Mouse (Mus musculus): ENCODE data around the gene Sowahc.

- TF ChIP-seq POLR2A (IDR thresholded peaks at IDR 0.05; ENCODE audit: control insufficient read depth in 1 of 2, insufficient read depth in 1 of 2, low read depth in 1 of 2, low read length in 2 of 2, poor library complexity in 1 of 2) (no peak), MAZ (IDR thresholded peaks at IDR 0.05; ENCODE audit: low read depth, low read length) (no peak), CTCF (IDR thresholded peaks at IDR 0.05 in 2 of 3, conservative IDR thresholded peaks at IDR 0.05 in 1 of 3; ENCODE audit: control insufficient read depth in 1 of 3, insufficient read depth in 1 of 3, low read depth in 2 of 3, low read length in 3 of 3, poor library complexity in 1 of 3, severe bottlenecking in 1 of 3) (no peak), POLR2AphosphoS5 (IDR thresholded peaks at IDR 0.05; ENCODE audit: borderline replicate concordance, low read depth, low read length) (no peak), ZKSCAN1 (IDR thresholded peaks at IDR 0.05; ENCODE audit: low read depth, low read length) (no peak), ELF1 (IDR thresholded peaks at IDR 0.05; ENCODE audit: low read depth, low read length) (no peak), TAL1 (IDR thresholded peaks at IDR 0.05; ENCODE audit: low read length) (no peak), EP300 (IDR thresholded peaks at IDR 0.05; ENCODE audit: low read depth in 1 of 2, low read length in 2 of 2) (no peak), E2F4 (IDR thresholded peaks at IDR 0.05; ENCODE audit: borderline replicate concordance, low read depth, low read length) (no peak), NRF1 (IDR thresholded peaks at IDR 0.05; ENCODE audit: insufficient read depth, low read depth, low read length, poor library complexity, severe bottlenecking) (no peak), RAD21 (IDR thresholded peaks at IDR 0.05; ENCODE audit: low read depth, low read length) (no peak), GATA1 (IDR thresholded peaks at IDR 0.05; ENCODE audit: low read depth, low read length) (no peak), ETS1 (IDR thresholded peaks at IDR 0.05; ENCODE audit: low read depth, low read length) (no peak)
Observed at GRCm38 (mm10) chr10:59223890-59224289, 2.1 kb downstream of the Sowahc start.
